Comparison of ENCODE assay signal across 17 mouse cellular contexts in genomic region chr6:94841881-94842280, GRCm38 (mm10).
"Had no signal": no experiment of that assay in that cellular context is flagged by ENCODE, and none has a peak within 500 bp of the region (broad histone marks: within the 10 kb centered on the region; RNA-seq: fewer than 3 reads in every experiment).

No protein-coding gene starts in this region.

- H3K9ac ChIP-seq: liver, embryonic 14.5 days; lung, embryonic 15.5 days; midbrain, embryonic 13.5 days; midbrain, embryonic 15.5 days; neural tube, embryonic 12.5 days had no signal

- H3K27ac ChIP-seq: liver, embryonic 14.5 days; lung, embryonic 15.5 days; macrophage; midbrain, embryonic 13.5 days; midbrain, embryonic 15.5 days; neural tube, embryonic 12.5 days had no signal

- H3K4me1 ChIP-seq: lung, embryonic 15.5 days; megakaryocyte, embryonic 14.5 days; midbrain, embryonic 13.5 days; midbrain, embryonic 15.5 days; neural tube, embryonic 12.5 days had no signal

- H3K27me3 ChIP-seq: lung, embryonic 15.5 days; megakaryocyte, embryonic 14.5 days; midbrain, embryonic 13.5 days; midbrain, embryonic 15.5 days; neural tube, embryonic 12.5 days had no signal

- DNase-seq: lung, adult 2 months; lung, postnatal 14 days; lung, postnatal 36 days; right cerebral cortex, postnatal 14 days; right cerebral cortex, postnatal 4 days; spleen, adult 18-20 months; thymus, adult 18-20 months; thymus, postnatal 14 days; thymus, postnatal 36 days had no signal

- H3K4me3 ChIP-seq: lung, embryonic 15.5 days; megakaryocyte, embryonic 14.5 days; midbrain, embryonic 13.5 days; midbrain, embryonic 15.5 days; neural tube, embryonic 12.5 days had no signal

- H3K36me3 ChIP-seq: lung, embryonic 15.5 days; midbrain, embryonic 13.5 days; midbrain, embryonic 15.5 days; neural tube, embryonic 12.5 days had no signal

- H3K9me3 ChIP-seq: lung, embryonic 15.5 days; midbrain, embryonic 13.5 days; midbrain, embryonic 15.5 days; neural tube, embryonic 12.5 days had no signal

- ATAC-seq: lung, postnatal 0 days; midbrain, embryonic 13.5 days; midbrain, embryonic 15.5 days had no signal

- H3K4me2 ChIP-seq: lung, embryonic 15.5 days; midbrain, embryonic 13.5 days; midbrain, embryonic 15.5 days; neural tube, embryonic 12.5 days had no signal
